Mouse (Mus musculus) gastrocnemius, postnatal 4 days (tissue): ENCODE data around the gene Tbc1d23. TPM values are rescaled to one million over a fixed set of nuclear protein-coding genes. Genes with fewer than 3 reads are reported as not detected.
"Not testable (repeated sequence)": the region's sequence is repeated elsewhere in the genome, so short reads cannot be mapped to it uniquely, and the experiment has no call there.

ENCODE experiments used
- DNase-seq, 2 experiments: peaks; one replicate each; pipeline ENCODE4 v3.0.0; 2021 to 2022; ENCODE audit warnings: low spot score in 2 of 2, mixed read lengths in 2 of 2
- long read RNA-seq, 2 experiments: library from polyadenylated mRNA; stranded (forward); transcript quantifications; one replicate each; pipeline ENCODE4 v2.0.0; 2021
- total RNA-seq, 2 experiments: library from RNA; stranded (reverse); gene quantifications; 2 replicates each; pipeline ENCODE4 v1.2.3; 2021

Tbc1d23 gene
- 10 to 100 TPM; 38.6 to 44.3 TPM for total RNA-seq
- long read RNA-seq, experiment 1, transcript Tbc1d23-203 (19 exons, 3,112 nt), result major isoform, 30 of 42 reads
- long read RNA-seq, experiment 1, partial matches to known transcripts, result 4 of 42 reads
- long read RNA-seq, experiment 1, other reads (novel, unspliced or antisense), result 6 of 42 reads
- long read RNA-seq, experiment 2, transcript Tbc1d23-203 (19 exons, 3,112 nt), result major isoform, 35 of 47 reads
- long read RNA-seq, experiment 2, partial matches to known transcripts, result 2 of 47 reads
- long read RNA-seq, experiment 2, other reads (novel, unspliced or antisense), result 6 of 47 reads

GRCm38 (mm10) chr16:57231089-57231936 lies at the start of gene Tbc1d23:
Gene Tbc1d23, minus strand, starts transcription at chr16:57231504.
- peak; percentile 95 to 96 for DNase-seq

GRCm38 (mm10) chr16:57280221-57281217 lies 49.2 kb upstream of the Tbc1d23 start:
- DNase-seq, result peak in 1 of 2 experiments; percentile 19

- DNase-seq, result no peak
Observed at GRCm38 (mm10) chr16:57278976-57279626, 47.8 kb upstream of the Tbc1d23 start.

- no peak for DNase-seq
Observed at GRCm38 (mm10) chr16:57269751-57270150, 38.4 kb upstream of the Tbc1d23 start.

- peak in 1 of 2 experiments; percentile 42 for DNase-seq
Observed at GRCm38 (mm10) chr16:57268058-57268841, 36.9 kb upstream of the Tbc1d23 start.

- no peak for DNase-seq
Observed at GRCm38 (mm10) chr16:57267068-57267467, 35.8 kb upstream of the Tbc1d23 start.

GRCm38 (mm10) chr16:57260152-57260551 lies 28.8 kb upstream of the Tbc1d23 start:
- DNase-seq, result no peak

- no peak for DNase-seq
Observed at GRCm38 (mm10) chr16:57259356-57260083, 28.2 kb upstream of the Tbc1d23 start.

GRCm38 (mm10) chr16:57251589-57252421 lies 20.5 kb upstream of the Tbc1d23 start:
- no peak for DNase-seq

GRCm38 (mm10) chr16:57250991-57251390 lies 19.7 kb upstream of the Tbc1d23 start:
- no peak for DNase-seq

GRCm38 (mm10) chr16:57247464-57247863 lies 16.2 kb upstream of the Tbc1d23 start:
- DNase-seq, result no peak

- DNase-seq, result no peak
Observed at GRCm38 (mm10) chr16:57246596-57246995, 15.3 kb upstream of the Tbc1d23 start.

GRCm38 (mm10) chr16:57243858-57244248 lies 12.5 kb upstream of the Tbc1d23 start:
- peak; percentile 79 to 85 for DNase-seq

- peak in 1 of 2 experiments; percentile 37 for DNase-seq
Observed at GRCm38 (mm10) chr16:57243205-57243857, 12.0 kb upstream of the Tbc1d23 start.

GRCm38 (mm10) chr16:57242857-57243204 lies 11.5 kb upstream of the Tbc1d23 start:
- no peak for DNase-seq

- DNase-seq, result no peak
Observed at GRCm38 (mm10) chr16:57235871-57236510, 4.7 kb upstream of the Tbc1d23 start.

GRCm38 (mm10) chr16:57231937-57232310 lies 620 bp upstream of the Tbc1d23 start:
- not testable (repeated sequence) for DNase-seq
